Mouse (Mus musculus): ENCODE measurements around the gene Zfp282.

DNA sequence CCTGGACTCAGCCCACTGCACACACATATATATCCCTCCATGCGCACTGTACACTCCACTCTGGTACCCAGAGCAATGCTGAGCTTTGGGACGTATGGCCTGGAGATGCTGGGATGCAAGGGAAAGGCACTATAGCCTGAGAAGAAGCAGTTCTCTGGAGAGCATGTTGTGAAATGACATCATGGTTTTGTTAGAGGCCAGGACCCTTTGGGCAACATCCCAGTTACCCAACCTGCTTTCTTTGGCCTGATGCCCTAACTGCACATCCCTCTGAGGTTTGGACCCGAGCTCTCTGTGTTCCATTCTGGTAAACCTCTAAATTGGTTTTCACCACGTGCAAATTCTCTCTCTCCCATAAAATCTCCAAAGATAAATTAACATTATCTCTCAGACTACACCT, 26.6 kb downstream of the Zfp282 start:
- no peak for TF ChIP-seq CTCF (IDR thresholded peaks at IDR 0.05; ENCODE audit: low read depth)
- no peak for TF ChIP-seq EP300 (IDR thresholded peaks at IDR 0.05; ENCODE audit: low read depth)
